Mouse (Mus musculus): ENCODE results near the gene Rasl10a. TPM values are rescaled to one million over a fixed set of nuclear protein-coding genes. Genes with fewer than 3 reads are reported as not detected.
"Not testable (repeated sequence)": the region's sequence is repeated elsewhere in the genome, so short reads cannot be mapped to it uniquely, and the experiment has no call there.

Gene Rasl10a
- polyA plus RNA-seq, 1 experiment from 2014 or later: 0.84 TPM

DNA sequence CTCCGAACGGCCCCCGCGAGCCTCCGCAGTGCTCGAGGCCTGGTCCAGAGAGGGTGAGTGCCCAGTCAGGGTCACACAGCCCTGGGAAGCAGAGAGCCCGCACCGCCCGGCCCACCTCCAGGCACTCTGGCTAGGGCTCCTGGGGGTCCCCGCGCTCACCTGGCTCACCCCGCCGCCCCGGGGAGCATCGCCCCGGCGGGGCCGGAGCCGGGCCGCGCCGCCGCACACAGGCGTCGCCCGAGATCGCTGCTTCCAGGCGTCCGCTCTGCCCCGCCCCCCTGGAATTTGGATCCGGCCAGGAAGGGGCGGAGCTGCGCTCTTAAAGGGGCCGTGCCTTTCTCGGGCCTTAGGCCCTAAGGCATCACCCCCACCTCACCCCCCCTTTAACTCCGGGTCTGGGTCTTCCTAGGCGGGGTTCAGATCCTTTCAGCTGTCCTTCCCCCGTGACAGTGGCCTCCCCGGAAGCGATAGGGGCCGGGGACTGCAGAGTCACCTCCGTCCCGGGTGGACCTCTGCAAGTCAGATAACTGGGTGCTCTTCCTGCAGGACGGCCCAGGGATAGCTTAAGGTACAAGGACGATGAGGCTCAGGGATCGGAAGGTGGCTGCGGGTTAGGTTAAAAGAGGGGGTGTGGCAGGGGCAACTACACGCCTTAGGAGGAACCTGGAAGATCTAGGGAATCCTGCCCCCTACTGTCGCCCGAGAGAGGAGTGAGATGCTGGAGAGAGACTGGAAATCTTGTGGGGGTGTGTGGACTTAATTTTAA lies 7.3 kb downstream of the Rasl10a start, which contains the start of gene Gas2l1:
Gene Gas2l1 (minus strand): TSS at position 272 of the 766 bp plus-strand sequence.
- peaks cover 29% of the 10 kb centered on the region for H3K36me3 ChIP-seq
- under 1% methylated on average over 50 of the region's 50 CpGs for WGBS
- peak; percentile 90 for DNase-seq (ENCODE audit: low spot score)
- peak within 1 kb of the TSS; percentile 69 for H3K4me3 ChIP-seq
- peak within 1 kb of the TSS; percentile 87 for H3K27ac ChIP-seq
- peaks cover 50% of the 10 kb centered on the region for H3K4me1 ChIP-seq (replicated peaks)
- H3K27me3 ChIP-seq (ENCODE audit: insufficient read depth, poor library complexity, severe bottlenecking): peaks cover 47% of the 10 kb centered on the region
- H3K9me3 ChIP-seq: no peaks in the 10 kb centered on the region

DNA sequence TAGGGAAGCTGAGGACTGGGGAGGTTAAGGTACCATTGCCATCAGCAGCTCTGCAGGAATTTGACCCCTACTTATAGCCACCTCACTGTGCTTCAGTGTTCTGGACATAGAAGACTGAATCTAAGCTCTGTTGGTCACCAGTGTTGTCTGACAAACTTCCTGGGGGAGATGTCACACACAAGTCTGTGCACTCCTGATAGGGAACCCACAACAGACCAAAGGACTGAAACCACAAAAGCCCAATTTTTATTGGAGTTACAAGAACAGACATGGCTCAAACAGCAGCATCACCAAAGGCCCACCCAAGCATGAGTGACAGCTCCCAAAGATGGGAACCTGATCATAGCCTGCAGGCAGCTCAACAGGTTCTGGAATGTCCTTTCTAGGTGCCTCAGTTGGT lies 9.1 kb downstream of the Rasl10a start:
- Histone ChIP-seq H3K27ac (no peak overlapping the region), H3K9me3 (no peaks in the 10 kb centered on the region), H3K36me3 (peaks cover 48% of the 10 kb centered on the region), H3K4me1 (replicated peaks) (peaks cover 34% of the 10 kb centered on the region), H3K4me3 (no peak overlapping the region), H3K27me3 (ENCODE audit: insufficient read depth, poor library complexity, severe bottlenecking) (peaks cover 29% of the 10 kb centered on the region)
- DNase-seq (ENCODE audit: low spot score): no peak

DNA sequence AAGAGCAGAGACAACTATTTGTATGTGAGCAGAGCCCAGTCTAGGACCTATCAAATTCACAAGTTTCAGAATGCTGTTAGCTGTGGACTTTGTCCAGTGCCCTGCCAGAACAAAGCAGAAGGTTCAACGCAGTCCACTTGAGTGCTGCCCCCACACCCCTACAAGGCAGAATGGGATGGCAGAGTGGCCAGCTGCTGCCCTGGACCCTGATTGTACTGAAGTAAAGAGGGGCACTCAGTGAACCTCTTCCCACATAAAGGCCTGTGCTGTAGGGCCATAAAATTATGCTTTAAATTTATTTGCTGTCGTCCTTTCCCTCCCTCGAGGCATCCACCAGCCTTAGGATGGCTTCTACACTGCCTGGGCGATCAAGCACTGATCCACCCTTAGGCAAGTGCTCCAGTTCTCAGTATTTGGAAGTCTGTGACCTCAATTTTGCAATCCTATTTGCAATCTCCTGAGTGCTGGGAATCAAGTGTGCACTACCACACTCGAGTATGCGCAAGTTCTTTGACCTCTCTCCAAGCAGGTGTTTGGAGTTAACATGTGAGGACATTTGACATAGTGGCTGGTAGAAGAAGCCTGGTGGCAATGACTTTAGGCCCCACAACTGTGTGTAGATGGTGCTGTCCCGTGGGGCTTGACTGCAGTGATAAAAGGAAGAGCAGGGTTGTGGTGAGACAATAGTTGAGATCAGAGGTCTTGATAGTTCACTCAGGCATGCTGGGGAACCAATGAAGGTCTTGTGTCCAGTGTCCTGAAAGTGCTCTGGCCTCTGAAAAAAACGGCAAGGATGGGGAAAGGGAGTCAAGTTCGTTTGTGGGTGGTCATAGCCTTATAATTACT lies 10.4 kb downstream of the Rasl10a start:
- 85% methylated on average over 9 of the region's 9 CpGs for WGBS
- H3K36me3 ChIP-seq: peaks cover 60% of the 10 kb centered on the region
- peaks cover 16% of the 10 kb centered on the region for H3K27me3 ChIP-seq (ENCODE audit: insufficient read depth, poor library complexity, severe bottlenecking)
- H3K4me1 ChIP-seq (replicated peaks): peaks cover 21% of the 10 kb centered on the region
- DNase-seq (ENCODE audit: low spot score): no peak
- H3K9me3 ChIP-seq: no peaks in the 10 kb centered on the region
- no peak overlapping the region for H3K4me3 ChIP-seq
- no peak overlapping the region for H3K27ac ChIP-seq

DNA sequence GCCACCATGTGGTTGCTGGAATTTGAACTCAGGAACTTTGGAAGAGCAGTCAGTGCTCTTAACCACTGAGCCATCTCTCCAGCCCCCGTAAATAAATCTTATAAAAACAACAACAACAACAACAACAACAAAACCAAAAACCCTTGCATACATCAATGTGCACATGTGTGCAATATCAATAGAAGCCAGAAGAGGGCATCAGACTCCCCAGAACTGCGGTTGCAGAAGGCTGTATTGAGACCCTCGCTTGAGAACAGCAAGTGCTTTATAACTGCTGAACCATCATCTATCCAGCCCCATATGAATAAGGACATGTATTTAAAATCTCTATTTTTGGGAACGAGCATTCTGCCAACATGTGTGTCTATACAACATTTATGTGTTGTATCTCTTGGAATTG lies 17.0 kb downstream of the Rasl10a start:
- H3K27me3 ChIP-seq (ENCODE audit: insufficient read depth, poor library complexity, severe bottlenecking): no peaks in the 10 kb centered on the region
- no peaks in the 10 kb centered on the region for H3K4me1 ChIP-seq (replicated peaks)
- H3K4me3 ChIP-seq: no peak overlapping the region
- no peak overlapping the region for H3K27ac ChIP-seq
- no peak for DNase-seq (ENCODE audit: low spot score)
- WGBS: 76% methylated on average over 4 of the region's 4 CpGs
- H3K9me3 ChIP-seq: no peaks in the 10 kb centered on the region
- peaks cover 92% of the 10 kb centered on the region for H3K36me3 ChIP-seq

DNA sequence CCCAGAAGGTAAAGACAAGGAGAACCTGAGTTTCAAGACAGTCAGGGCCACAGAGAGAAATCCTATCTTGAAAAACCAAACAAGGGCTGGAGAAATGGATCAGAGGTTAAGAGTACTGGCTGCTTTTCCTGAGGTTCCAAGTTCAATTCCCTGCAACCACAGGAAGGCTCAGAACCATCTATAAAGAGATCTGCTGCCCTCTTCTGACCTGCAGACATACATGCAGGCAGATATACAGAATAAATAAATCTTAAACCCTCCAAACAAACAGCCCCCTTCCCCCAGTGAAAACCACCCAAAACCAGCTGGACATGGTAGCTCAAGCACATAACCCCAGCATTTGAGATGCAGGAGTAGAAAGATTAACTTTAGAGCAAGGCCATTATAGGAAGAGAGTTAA lies 17.8 kb downstream of the Rasl10a start:
- peaks cover 92% of the 10 kb centered on the region for H3K36me3 ChIP-seq

DNA sequence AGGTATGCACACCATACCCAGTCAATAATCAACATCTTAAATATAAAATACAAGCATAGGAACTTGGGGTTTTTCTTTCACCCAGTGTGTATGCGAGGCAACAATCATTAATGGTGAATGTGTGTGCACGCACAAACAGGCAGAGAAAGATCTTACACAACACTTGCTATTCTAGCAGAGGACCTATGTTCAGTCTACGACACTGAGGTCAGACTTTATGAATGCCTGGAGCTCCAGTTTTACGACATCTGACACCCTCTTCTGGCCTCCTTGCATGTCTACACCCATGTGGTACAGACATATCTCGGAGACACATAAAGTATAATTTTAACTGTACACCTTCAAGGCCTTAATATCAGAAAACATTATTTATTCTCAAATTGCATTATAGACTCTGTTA lies 18.9 kb downstream of the Rasl10a start:
- not testable (repeated sequence) for H3K4me3 ChIP-seq; H3K9me3 ChIP-seq; H3K27ac ChIP-seq; DNase-seq (ENCODE audit: low spot score); H3K27me3 ChIP-seq (ENCODE audit: insufficient read depth, poor library complexity, severe bottlenecking); H3K4me1 ChIP-seq (replicated peaks)
- H3K36me3 ChIP-seq: peaks cover 91% of the 10 kb centered on the region
- 92% methylated on average over 4 of the region's 5 CpGs for WGBS

More for the DNA sequence above, 17.8 kb downstream of the Rasl10a start:
- Histone ChIP-seq H3K27ac (no peak overlapping the region), H3K4me1 (replicated peaks) (no peaks in the 10 kb centered on the region), H3K27me3 (ENCODE audit: insufficient read depth, poor library complexity, severe bottlenecking) (no peaks in the 10 kb centered on the region), H3K9me3 (no peaks in the 10 kb centered on the region), H3K4me3 (no peak overlapping the region)
- no peak for DNase-seq (ENCODE audit: low spot score)

DNA sequence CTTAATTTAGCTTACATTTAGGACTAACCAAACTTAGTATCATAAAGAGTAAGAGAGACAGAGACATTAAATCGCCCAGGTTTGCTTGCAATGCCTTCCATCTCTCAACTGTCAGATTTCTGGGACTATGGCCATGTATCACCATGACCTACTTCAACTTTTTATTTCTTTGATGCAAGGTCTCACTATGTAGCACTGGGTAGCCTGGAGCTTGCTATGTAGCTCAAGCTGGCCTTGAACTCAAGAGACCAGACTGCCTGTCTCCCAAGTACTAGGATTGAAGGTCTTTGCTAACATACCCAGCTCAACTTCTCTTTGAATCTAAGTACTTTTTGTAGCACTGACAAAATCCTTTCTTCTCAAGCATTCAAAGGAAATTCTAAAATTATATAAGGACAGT lies 31.2 kb downstream of the Rasl10a start:
- Histone ChIP-seq H3K27ac (no peak overlapping the region), H3K27me3 (ENCODE audit: insufficient read depth, poor library complexity, severe bottlenecking) (no peaks in the 10 kb centered on the region), H3K36me3 (peaks cover 100% of the 10 kb centered on the region), H3K4me1 (replicated peaks) (no peaks in the 10 kb centered on the region), H3K9me3 (no peaks in the 10 kb centered on the region), H3K4me3 (no peak overlapping the region)
- DNase-seq (ENCODE audit: low spot score): no peak
- 96% methylated on average over 1 of the region's 1 CpGs for WGBS

DNA sequence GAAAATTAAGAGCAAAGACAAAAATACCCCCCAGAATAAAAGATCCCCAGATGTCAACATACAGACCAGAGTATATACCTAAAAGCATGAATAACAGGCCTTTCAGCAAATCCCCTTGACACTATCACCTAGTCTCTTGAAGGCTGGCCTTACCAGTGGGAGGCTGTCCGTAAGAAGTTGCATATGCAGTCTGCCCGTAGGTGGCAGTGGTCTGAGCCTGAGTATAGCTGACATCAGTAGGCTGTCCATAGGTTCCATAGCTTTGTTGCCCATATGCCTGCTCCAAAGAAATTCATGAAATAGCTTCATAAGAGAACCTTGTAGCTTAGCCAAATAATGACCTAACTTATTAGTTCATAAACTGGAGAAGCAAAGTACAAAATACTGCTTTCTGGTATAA lies 33.8 kb downstream of the Rasl10a start:
- 64% methylated on average over 2 of the region's 2 CpGs for WGBS
- Histone ChIP-seq H3K9me3 (no peaks in the 10 kb centered on the region), H3K27ac (no peak overlapping the region), H3K4me1 (replicated peaks) (peaks cover 9% of the 10 kb centered on the region), H3K36me3 (peaks cover 90% of the 10 kb centered on the region), H3K27me3 (ENCODE audit: insufficient read depth, poor library complexity, severe bottlenecking) (no peaks in the 10 kb centered on the region), H3K4me3 (no peak overlapping the region)
- no peak for DNase-seq (ENCODE audit: low spot score)

DNA sequence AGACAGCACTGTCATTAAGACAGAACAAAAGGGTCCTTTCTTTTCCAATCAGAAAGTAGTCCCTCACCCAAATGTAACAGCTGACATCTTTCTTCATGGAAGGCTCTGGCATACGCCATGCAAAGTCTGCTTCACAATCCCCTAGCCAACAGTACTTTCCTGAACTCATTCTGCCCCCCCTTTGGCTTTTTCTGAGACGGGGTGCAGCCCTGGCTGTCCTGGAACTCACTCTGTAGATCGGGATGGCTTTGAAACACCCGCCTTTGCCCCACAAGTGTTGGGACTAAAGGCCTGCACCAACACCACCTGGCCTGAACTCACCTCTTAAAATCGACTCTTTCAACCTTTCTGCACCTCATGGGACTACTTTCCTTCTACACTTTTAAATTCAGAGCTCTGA lies 37.9 kb downstream of the Rasl10a start:
- peaks cover 27% of the 10 kb centered on the region for H3K4me1 ChIP-seq (replicated peaks)
- peaks cover 50% of the 10 kb centered on the region for H3K36me3 ChIP-seq
- DNase-seq (ENCODE audit: low spot score): no peak
- WGBS: 86% methylated on average over 5 of the region's 5 CpGs
- H3K27me3 ChIP-seq (ENCODE audit: insufficient read depth, poor library complexity, severe bottlenecking): no peaks in the 10 kb centered on the region
- peak overlapping the region; percentile 100 for H3K4me3 ChIP-seq
- no peaks in the 10 kb centered on the region for H3K9me3 ChIP-seq
- no peak overlapping the region for H3K27ac ChIP-seq

DNA sequence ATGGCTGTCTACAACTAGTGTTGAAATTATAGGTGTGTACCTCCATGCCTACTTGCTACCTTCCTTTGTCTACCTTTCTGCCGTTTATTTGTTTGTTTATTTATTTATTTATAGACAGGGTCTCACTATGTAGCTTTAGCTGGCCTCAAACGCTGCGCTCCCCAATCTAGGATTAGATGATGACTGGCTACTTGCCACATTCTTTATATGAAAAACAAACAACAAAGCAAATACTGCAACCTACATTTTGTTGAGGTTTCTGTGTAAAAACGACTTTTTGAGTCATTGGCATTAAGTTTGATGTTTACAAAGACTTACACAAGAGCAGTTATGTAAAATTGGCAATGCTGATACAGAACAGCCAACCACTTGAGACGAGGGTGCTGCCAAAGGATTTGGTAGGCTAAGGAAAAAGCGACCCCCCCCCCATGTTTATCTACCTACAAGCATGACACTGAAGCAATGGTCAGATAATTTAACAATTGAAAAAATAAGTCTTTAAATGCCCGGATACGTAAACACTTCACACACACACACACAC lies 38.6 kb downstream of the Rasl10a start:
- Histone ChIP-seq H3K4me3 (peak overlapping the region; percentile 100), H3K4me1 (replicated peaks) (peaks cover 34% of the 10 kb centered on the region), H3K9me3 (no peaks in the 10 kb centered on the region), H3K27me3 (ENCODE audit: insufficient read depth, poor library complexity, severe bottlenecking) (no peaks in the 10 kb centered on the region), H3K27ac (no peak overlapping the region), H3K36me3 (peaks cover 47% of the 10 kb centered on the region)
- DNase-seq (ENCODE audit: low spot score): no peak
- 83% methylated on average over 8 of the region's 8 CpGs for WGBS

DNA sequence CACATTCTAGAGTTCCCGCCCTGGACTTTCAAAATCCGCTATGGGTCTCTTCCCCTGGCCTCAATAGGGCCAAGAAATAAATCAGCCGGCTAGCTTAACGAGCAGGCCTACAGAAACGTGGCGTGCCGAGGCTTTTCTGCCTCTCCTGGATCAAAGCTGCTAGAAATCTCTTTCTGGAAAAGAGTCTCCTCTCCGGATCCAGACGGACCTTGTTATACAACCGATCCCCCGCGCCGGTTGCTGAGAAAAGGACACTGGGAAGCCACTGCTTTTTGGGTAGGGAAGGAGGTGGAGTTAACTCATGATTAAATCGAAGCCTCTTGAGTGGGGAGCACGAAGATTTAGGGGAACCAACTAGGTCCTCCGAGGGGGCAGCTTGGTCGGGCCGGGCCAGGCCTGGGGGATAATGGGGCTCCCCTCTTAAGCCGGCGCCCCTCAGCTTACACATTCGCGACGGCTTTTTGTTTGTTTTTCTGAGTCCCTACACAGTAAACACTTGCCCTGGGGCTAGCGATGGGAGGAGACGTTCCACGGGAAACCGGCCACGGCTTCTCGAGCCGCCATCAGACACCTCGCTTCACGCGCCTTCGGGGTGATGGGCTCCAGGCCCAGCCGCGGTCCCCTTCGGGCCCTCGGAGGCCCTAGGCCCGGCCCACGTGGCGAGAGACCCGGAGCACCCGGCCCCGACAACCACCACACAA lies 40.3 kb downstream of the Rasl10a start:
- Histone ChIP-seq H3K4me3 (peak overlapping the region; percentile 100), H3K9me3 (no peaks in the 10 kb centered on the region), H3K36me3 (peaks cover 45% of the 10 kb centered on the region), H3K27me3 (ENCODE audit: insufficient read depth, poor library complexity, severe bottlenecking) (no peaks in the 10 kb centered on the region), H3K4me1 (replicated peaks) (peaks cover 35% of the 10 kb centered on the region), H3K27ac (peak overlapping the region; percentile 100)
- DNase-seq (ENCODE audit: low spot score): peak; percentile 32
- under 1% methylated on average over 44 of the region's 44 CpGs for WGBS

DNA sequence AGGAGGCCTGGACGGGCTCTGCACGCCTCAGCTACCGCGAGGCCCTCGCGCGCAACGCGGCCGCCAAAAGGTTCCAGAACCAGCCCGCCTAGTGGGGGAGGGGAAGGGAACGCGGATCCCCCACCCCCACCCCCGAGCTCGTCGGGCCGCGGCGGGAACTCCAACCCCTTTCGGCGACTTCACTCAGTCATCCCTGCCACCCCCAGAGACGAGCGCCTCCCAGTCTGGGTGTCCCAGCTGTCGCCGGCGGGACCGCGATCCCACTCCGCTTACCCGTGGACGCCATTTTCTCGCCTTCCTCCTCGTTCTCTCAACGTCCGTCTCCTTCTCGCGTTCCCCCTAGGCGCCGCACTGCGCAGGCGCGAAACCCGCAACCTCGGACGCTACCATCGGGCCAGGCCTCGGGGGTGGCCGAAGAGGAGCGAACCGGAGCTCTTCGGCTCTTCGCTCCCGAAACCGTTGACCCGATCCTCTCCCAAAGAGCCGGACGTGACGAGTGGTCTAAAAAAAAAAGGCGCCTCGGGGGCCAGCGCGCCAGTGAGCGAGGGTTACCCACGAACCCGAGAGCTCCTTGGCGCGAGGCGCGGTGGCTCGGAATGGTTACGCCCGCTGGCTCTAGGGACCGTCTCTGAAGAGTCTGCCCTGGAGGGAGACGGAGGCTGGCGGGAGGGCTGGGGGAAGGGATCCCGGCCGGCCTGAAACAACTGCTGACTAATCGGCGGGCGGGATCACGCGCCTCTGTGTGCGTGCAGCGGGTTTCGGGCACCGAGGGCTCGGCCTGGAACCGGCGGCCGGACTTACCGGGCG lies 41.0 kb downstream of the Rasl10a start, which contains the start of the genes Rhbdd3 and Ewsr1:
Gene Rhbdd3 (plus strand): TSS at position 191 of the 807 bp plus-strand sequence.
Gene Ewsr1 (minus strand): TSS at position 531 of the 807 bp plus-strand sequence.
- Histone ChIP-seq H3K36me3 (peaks cover 44% of the 10 kb centered on the region), H3K27ac (peak within 1 kb of the TSS; percentile 100), H3K4me1 (replicated peaks) (peaks cover 35% of the 10 kb centered on the region), H3K9me3 (no peaks in the 10 kb centered on the region), H3K4me3 (peak within 1 kb of the TSS; percentile 100), H3K27me3 (ENCODE audit: insufficient read depth, poor library complexity, severe bottlenecking) (no peaks in the 10 kb centered on the region)
- under 1% methylated on average over 92 of the region's 92 CpGs for WGBS
- DNase-seq (ENCODE audit: low spot score): peak; percentile 97

Measured in hindbrain, embryonic 10.5 days (tissue).